Mouse (Mus musculus): ENCODE data around the gene Zim1. TPM values are rescaled to one million over a fixed set of nuclear protein-coding genes. Genes with fewer than 3 reads are reported as not detected.

Gene Zim1
- total and polyA plus RNA-seq, 3 experiments = not detected

DNA sequence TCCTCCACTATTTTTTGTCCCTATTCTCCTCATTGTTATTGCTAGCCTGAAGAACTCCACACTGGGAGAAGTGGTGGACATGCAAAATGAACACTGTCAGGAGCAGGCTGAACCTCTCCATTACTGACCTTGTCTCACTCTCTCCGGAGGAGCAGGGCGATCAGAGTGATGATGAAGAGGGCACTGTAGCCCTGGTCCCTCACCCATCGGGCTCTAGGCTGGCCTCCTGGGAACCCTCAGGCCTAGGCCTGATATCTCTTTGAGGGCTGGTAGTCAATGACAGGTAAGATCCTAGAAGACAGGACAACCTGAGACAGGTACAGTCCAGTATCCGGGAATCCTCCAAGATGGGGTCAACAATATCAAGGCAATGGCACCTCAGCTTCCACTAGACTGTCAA lies 58.2 kb downstream of the Zim1 start:
- TF ChIP-seq MAFK (IDR thresholded peaks at IDR 0.05; ENCODE audit: borderline replicate concordance, low read depth, low read length) (no peak), POLR2AphosphoS2 (IDR thresholded peaks at IDR 0.05; ENCODE audit: low read length) (no peak), RCOR1 (IDR thresholded peaks at IDR 0.05; ENCODE audit: low read depth, low read length) (no peak), MAZ (IDR thresholded peaks at IDR 0.05; ENCODE audit: low read depth, low read length) (no peak), ETS1 (IDR thresholded peaks at IDR 0.05; ENCODE audit: low read depth, low read length) (no peak), SMC3 (IDR thresholded peaks at IDR 0.05; ENCODE audit: low read depth, low read length) (no peak), USF1 (IDR thresholded peaks at IDR 0.05; ENCODE audit: low read depth, low read length) (no peak), ZMIZ1 (IDR thresholded peaks at IDR 0.05; ENCODE audit: low read depth, low read length) (no peak), EP300 (IDR thresholded peaks at IDR 0.05; ENCODE audit: low read depth in 1 of 2, low read length in 2 of 2) (no peak), CHD2 (IDR thresholded peaks at IDR 0.05; ENCODE audit: low read length) (no peak), POLR2AphosphoS5 (IDR thresholded peaks at IDR 0.05; ENCODE audit: borderline replicate concordance, low read depth, low read length) (no peak), MYC (IDR thresholded peaks at IDR 0.05; ENCODE audit: low read depth, low read length) (no peak), ELF1 (IDR thresholded peaks at IDR 0.05; ENCODE audit: low read depth, low read length) (no peak), HCFC1 (IDR thresholded peaks at IDR 0.05; ENCODE audit: low read depth, low read length) (no peak), NRF1 (IDR thresholded peaks at IDR 0.05; ENCODE audit: insufficient read depth, low read depth, low read length, poor library complexity, severe bottlenecking) (no peak), ZKSCAN1 (IDR thresholded peaks at IDR 0.05; ENCODE audit: low read depth, low read length) (no peak), UBTF (IDR thresholded peaks at IDR 0.05; ENCODE audit: borderline replicate concordance, insufficient read depth, low read depth, low read length) (no peak), MAX (IDR thresholded peaks at IDR 0.05; ENCODE audit: low read length) (no peak), BHLHE40 (IDR thresholded peaks at IDR 0.05; ENCODE audit: borderline replicate concordance, low read depth, low read length) (no peak)
- Histone ChIP-seq H3K27me3 (ENCODE audit: control insufficient read depth in 1 of 2, insufficient read depth in 2 of 2, low read length in 2 of 2) (no peaks in the 10 kb centered on the region), H3K9me3 (replicated peaks; ENCODE audit: insufficient read depth, low read length) (no peaks in the 10 kb centered on the region), H3K27ac (ENCODE audit: control insufficient read depth, low read depth, low read length) (no peak overlapping the region), H3K9ac (ENCODE audit: control insufficient read depth, low read depth, low read length, poor library complexity, severe bottlenecking) (no peak overlapping the region), H3K36me3 (ENCODE audit: control insufficient read depth in 1 of 2, insufficient read depth in 2 of 2, low read length in 2 of 2) (no peaks in the 10 kb centered on the region), H3K4me1 (ENCODE audit: control insufficient read depth in 1 of 2, insufficient read depth in 2 of 2, low read length in 2 of 2) (no peaks in the 10 kb centered on the region), H3K4me3 (ENCODE audit: control insufficient read depth in 1 of 2, insufficient read depth in 1 of 2, low read depth in 2 of 2, low read length in 2 of 2) (no peak overlapping the region), H3K79me2 (ENCODE audit: control insufficient read depth, insufficient read depth, low read length, poor library complexity) (no peaks in the 10 kb centered on the region)
- no peak for DNase-seq (ENCODE audit: low read depth, low spot score)

DNA sequence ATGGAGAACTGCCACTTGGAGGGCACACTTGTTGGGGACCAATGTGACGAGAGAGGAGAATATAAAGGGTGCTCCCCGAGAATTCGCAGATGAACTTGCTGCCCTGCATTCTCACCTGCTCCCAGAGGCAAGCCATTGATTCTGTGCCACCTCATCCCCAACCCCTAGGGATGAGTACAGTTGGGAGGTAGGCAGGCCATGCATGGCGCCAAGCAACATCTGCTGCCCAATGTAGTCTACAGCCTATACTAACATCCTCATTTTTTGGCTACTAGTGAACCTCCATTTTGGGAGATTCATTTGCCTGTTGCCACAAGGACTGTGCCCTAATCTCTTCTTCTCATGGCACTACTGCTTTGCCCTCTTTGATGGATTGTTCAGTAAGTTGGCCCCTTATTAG lies 59.5 kb downstream of the Zim1 start:
- no peaks in the 10 kb centered on the region for H3K79me2 ChIP-seq (ENCODE audit: control insufficient read depth, insufficient read depth, low read length, poor library complexity)
- TF ChIP-seq MAZ (IDR thresholded peaks at IDR 0.05; ENCODE audit: low read depth, low read length) (no peak), CHD1 (IDR thresholded peaks at IDR 0.05; ENCODE audit: low read depth, low read length) (no peak), EP300 (IDR thresholded peaks at IDR 0.05; ENCODE audit: low read depth in 1 of 2, low read length in 2 of 2) (no peak), SMC3 (IDR thresholded peaks at IDR 0.05; ENCODE audit: low read depth, low read length) (no peak), NELFE (IDR thresholded peaks at IDR 0.05; ENCODE audit: low read depth, low read length) (no peak), MAFK (IDR thresholded peaks at IDR 0.05; ENCODE audit: borderline replicate concordance, low read depth, low read length) (no peak), E2F4 (IDR thresholded peaks at IDR 0.05; ENCODE audit: borderline replicate concordance, low read depth, low read length) (no peak), POLR2AphosphoS2 (IDR thresholded peaks at IDR 0.05; ENCODE audit: low read length) (no peak), RCOR1 (IDR thresholded peaks at IDR 0.05; ENCODE audit: low read depth, low read length) (no peak), BHLHE40 (IDR thresholded peaks at IDR 0.05; ENCODE audit: borderline replicate concordance, low read depth, low read length) (no peak), CTCF (IDR thresholded peaks at IDR 0.05 in 2 of 3, conservative IDR thresholded peaks at IDR 0.05 in 1 of 3; ENCODE audit: control insufficient read depth in 1 of 3, insufficient read depth in 1 of 3, low read depth in 2 of 3, low read length in 3 of 3, poor library complexity in 1 of 3, severe bottlenecking in 1 of 3) (no peak), USF2 (IDR thresholded peaks at IDR 0.05; ENCODE audit: borderline replicate concordance in 1 of 2, insufficient read depth in 1 of 2, low read depth in 1 of 2, low read length in 2 of 2) (no peak), USF1 (IDR thresholded peaks at IDR 0.05; ENCODE audit: low read depth, low read length) (no peak), TCF12 (IDR thresholded peaks at IDR 0.05; ENCODE audit: low read depth, low read length) (no peak), TBP (IDR thresholded peaks at IDR 0.05; ENCODE audit: low read depth, low read length) (no peak), MXI1 (IDR thresholded peaks at IDR 0.05; ENCODE audit: low read depth, low read length) (no peak), GATA1 (IDR thresholded peaks at IDR 0.05; ENCODE audit: low read depth, low read length) (no peak), HCFC1 (IDR thresholded peaks at IDR 0.05; ENCODE audit: low read depth, low read length) (no peak), ZNF384 (IDR thresholded peaks at IDR 0.05; ENCODE audit: low read depth, low read length) (no peak), SIN3A (IDR thresholded peaks at IDR 0.05; ENCODE audit: low read length) (no peak)
- H3K9me3 ChIP-seq (replicated peaks; ENCODE audit: insufficient read depth, low read length) = no peaks in the 10 kb centered on the region
- H3K9ac ChIP-seq (ENCODE audit: control insufficient read depth, low read depth, low read length, poor library complexity, severe bottlenecking) = no peak overlapping the region
- H3K27me3 ChIP-seq (ENCODE audit: control insufficient read depth in 1 of 2, insufficient read depth in 2 of 2, low read length in 2 of 2) = no peaks in the 10 kb centered on the region
- H3K4me3 ChIP-seq (ENCODE audit: control insufficient read depth in 1 of 2, insufficient read depth in 1 of 2, low read depth in 2 of 2, low read length in 2 of 2) = no peak overlapping the region
- no peaks in the 10 kb centered on the region for H3K36me3 ChIP-seq (ENCODE audit: control insufficient read depth in 1 of 2, insufficient read depth in 2 of 2, low read length in 2 of 2)
- no peaks in the 10 kb centered on the region for H3K4me1 ChIP-seq (ENCODE audit: control insufficient read depth in 1 of 2, insufficient read depth in 2 of 2, low read length in 2 of 2)
- H3K27ac ChIP-seq (ENCODE audit: control insufficient read depth, low read depth, low read length) = no peak overlapping the region
- no peak for DNase-seq (ENCODE audit: low read depth, low spot score)

Data from MEL (cell line).